Mouse (Mus musculus) spleen, adult 10 weeks (tissue): ENCODE data around the gene Ippk. TPM values are rescaled to one million over a fixed set of nuclear protein-coding genes. Genes with fewer than 3 reads are reported as not detected.

Experiments used
- polyA plus RNA-seq: library from polyadenylated mRNA; stranded (reverse); fragments of 350-450 nt; fragmentation: Illumina TruSeq; extraction: RNeasy Lipid Tissue Mini Kit (QIAGEN cat#74804); gene quantifications from one replicate; pipeline ENCODE4 v1.2.3, GENCODE M21; 2015; ENCODE audit warnings: low replicate concordance; ENCODE audit not compliant: insufficient read depth

Ippk gene
- 8.5 TPM for polyA plus RNA-seq

GRCm38 (mm10) chr13:49420754-49421605 lies at the start of gene Ippk:
Gene Ippk (plus strand): TSS chr13:49421249.

DNA sequence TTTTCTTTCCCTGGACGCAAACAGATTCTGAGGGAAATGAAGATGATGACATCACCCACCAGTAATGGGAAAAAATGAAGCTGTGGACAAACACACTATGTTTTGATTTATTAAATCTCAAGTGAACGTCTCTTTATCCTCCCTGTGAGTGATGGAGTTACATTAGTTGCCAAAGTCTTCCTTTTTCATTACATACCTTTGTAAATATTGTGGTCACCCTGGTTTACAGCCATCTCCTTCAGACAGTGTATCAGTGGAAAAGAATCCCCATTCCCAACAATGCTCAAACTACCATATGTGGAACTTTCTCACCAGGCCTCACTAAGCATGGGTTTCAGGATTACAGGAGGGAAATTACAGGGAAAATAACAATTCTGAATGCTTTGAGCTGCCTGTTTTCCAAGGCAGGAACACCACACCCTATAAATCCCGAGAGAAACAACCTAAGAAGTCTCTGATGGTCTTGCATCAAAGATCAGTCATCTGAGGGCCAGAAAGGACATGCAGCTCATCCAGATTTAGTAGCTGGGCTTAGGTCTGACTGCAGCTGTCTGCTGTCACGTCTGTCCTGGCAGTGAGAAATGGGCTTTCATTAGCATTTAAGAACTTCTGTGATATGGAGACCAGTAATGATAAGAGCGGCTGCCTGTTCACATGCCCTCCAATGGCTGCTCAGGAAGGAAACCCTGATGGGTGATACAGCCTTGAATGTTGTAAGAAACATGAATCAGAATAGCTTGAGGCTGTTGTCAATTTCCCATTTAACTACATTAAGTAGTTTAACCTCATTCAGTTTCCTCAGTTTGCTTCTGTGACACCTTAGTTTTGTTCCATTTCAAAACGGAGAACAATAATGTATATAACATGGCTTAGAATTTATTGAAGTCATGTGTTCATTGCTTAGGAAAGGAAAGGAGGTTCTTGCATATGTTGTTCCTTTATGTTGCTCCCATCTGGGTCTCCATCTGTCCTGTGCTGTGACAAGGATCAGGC lies 71.6 kb downstream of the Ippk start, which contains the start of gene Tes3-ps:
TSS of gene Tes3-ps (plus strand) at position 943 of the 993 bp plus-strand sequence.

DNA sequence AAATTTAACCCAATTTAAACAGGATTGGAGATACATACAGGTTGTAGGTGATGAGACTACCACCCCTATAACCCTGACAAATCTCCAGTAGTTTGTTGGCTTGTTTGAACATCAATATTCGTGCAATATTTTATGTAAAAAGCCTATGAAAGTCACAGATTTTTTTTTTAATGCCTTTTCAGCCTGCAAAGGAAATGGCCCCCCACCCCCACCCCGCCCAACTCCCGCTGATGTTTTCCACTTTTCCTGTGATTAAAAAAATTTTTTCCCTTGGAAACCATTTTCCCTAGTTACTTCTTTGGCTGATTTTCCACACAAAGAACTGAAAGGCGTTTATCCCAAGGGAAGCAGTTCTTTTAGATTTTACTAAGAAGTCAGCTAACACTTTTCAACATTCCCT lies 83.5 kb downstream of the Ippk start, which contains the start of gene Ecm2:
TSS of gene Ecm2 (plus strand) at position 301 of the 400 bp plus-strand sequence.

Other genes with a start within 250 kb of the Ippk start
- 18.8 TPM for gene Ninj1, start 233.8 kb upstream of the Ippk start, polyA plus RNA-seq
- 9.3 TPM for gene Card19, start 205.2 kb upstream of the Ippk start, polyA plus RNA-seq
- 8.5 TPM for gene Susd3, start 172.5 kb upstream of the Ippk start, polyA plus RNA-seq
- gene Fgd3, start 100.9 kb upstream of the Ippk start, polyA plus RNA-seq = 40.0 TPM
- 22.9 TPM for gene Bicd2, start 79.7 kb upstream of the Ippk start, polyA plus RNA-seq
- 0.10 TPM for gene Tes3-ps, start 72.1 kb downstream of the Ippk start, polyA plus RNA-seq
- 3.1 TPM for gene Ecm2, start 83.6 kb downstream of the Ippk start, polyA plus RNA-seq
- 3.8 TPM for gene Aspn, start 123.2 kb downstream of the Ippk start, polyA plus RNA-seq
- 0.79 TPM for gene Omd, start 161.2 kb downstream of the Ippk start, polyA plus RNA-seq
- 15.2 TPM for gene Ogn, start 186.8 kb downstream of the Ippk start, polyA plus RNA-seq
- 3.5 TPM for gene Cenpp, start 231.5 kb downstream of the Ippk start, polyA plus RNA-seq
- 47.7 TPM for gene Nol8, start 231.8 kb downstream of the Ippk start, polyA plus RNA-seq